Mouse (Mus musculus) ES-E14 (cell line): ENCODE measurements at regions not wholly inside any gene's neighbourhood (a gene's known extent, or its start where the extent isn't known, plus 50 kb on each side); places are given as distances from the start of the nearest gene placed in this dataset.

Source experiments
- DNase-seq: peaks from one replicate; pipeline ENCODE4 v3.0.0-alpha.2; 2013; ENCODE audit warnings: low read depth, low spot score
- H3K27ac ChIP-seq: 2 replicates; pipeline ENCODE4 v1.5.1; 2012; ENCODE audit warnings: low read depth, mild to moderate bottlenecking, low read length, moderate library complexity, mixed read lengths; ENCODE audit not compliant: poor library complexity, insufficient read depth, severe bottlenecking
- H3K36me3 ChIP-seq: 2 replicates; pipeline ENCODE4 v1.6.1; 2012; ENCODE audit warnings: mild to moderate bottlenecking, low read length, moderate library complexity, mixed read lengths; ENCODE audit not compliant: control insufficient read depth, poor library complexity, insufficient read depth, severe bottlenecking
- H3K4me1 ChIP-seq, 2 experiments: fragments of 150-350 bp in 1 of 2; sonication (generic) in 1 of 2; 2 replicates each; pipeline ENCODE4 v1.6.1; 2012; ENCODE audit warnings: low read length in 2 of 2, mild to moderate bottlenecking in 1 of 2, mixed read lengths in 1 of 2; ENCODE audit not compliant: control insufficient read depth in 2 of 2, insufficient read depth in 2 of 2, poor library complexity in 1 of 2
- H3K4me3 ChIP-seq, 2 experiments: fragments of 150-350 bp in 1 of 2; sonication (generic) in 1 of 2; 2 replicates each; pipeline ENCODE4 v1.5.1; 2012; ENCODE audit warnings: low read length in 2 of 2, low read depth in 1 of 2, mild to moderate bottlenecking in 1 of 2, mixed read lengths in 1 of 2; ENCODE audit not compliant: insufficient read depth in 1 of 2, poor library complexity in 1 of 2, severe bottlenecking in 1 of 2
- H3K9ac ChIP-seq: 2 replicates; pipeline ENCODE4 v1.6.1; 2012; ENCODE audit warnings: low read depth, mild to moderate bottlenecking, low read length, mixed read lengths; ENCODE audit not compliant: poor library complexity, insufficient read depth, severe bottlenecking
- H3K9me3 ChIP-seq: fragments of 150-350 bp; sonication (generic); 2 replicates; pipeline ENCODE4 v1.6.1; 2012; ENCODE audit warnings: low read depth, mild to moderate bottlenecking, low read length; ENCODE audit not compliant: control insufficient read depth, insufficient read depth
- CHD2 ChIP-seq: IDR thresholded peaks from 2 replicates; pipeline ENCODE4 v1.6.1; 2014; ENCODE audit warnings: mild to moderate bottlenecking, low read depth, low read length, inconsistent platforms
- HCFC1 ChIP-seq: IDR thresholded peaks from 2 replicates; pipeline ENCODE4 v1.6.1; 2012; ENCODE audit warnings: low read length, inconsistent platforms, borderline replicate concordance; ENCODE audit not compliant: insufficient read depth
- MAFK ChIP-seq: IDR thresholded peaks from 2 replicates; pipeline ENCODE4 v1.6.1; 2014; ENCODE audit warnings: mild to moderate bottlenecking, low read depth, low read length, inconsistent platforms; ENCODE audit not compliant: insufficient read depth
- ZC3H11A ChIP-seq: IDR thresholded peaks from 2 replicates; pipeline ENCODE4 v1.6.1; 2012; ENCODE audit warnings: low read depth, mild to moderate bottlenecking, inconsistent platforms, low read length, borderline replicate concordance
- ZNF384 ChIP-seq: IDR thresholded peaks from 2 replicates; pipeline ENCODE4 v1.6.1; 2012; ENCODE audit warnings: low read depth, low read length, inconsistent platforms
- in situ Hi-C, 2 experiments: fragments of 600-800 bp; cut with MboI; formaldehyde crosslinking; loops; one replicate each; pipeline ENCODE4 v1.15.1; 2025; ENCODE audit warnings: low sequenced_read_pairs in 2 of 2, inconsistent platforms in 1 of 2; ENCODE audit not compliant: unreplicated experiment in 2 of 2

GRCm38 (mm10) chr4:31642593-31643290 is 321.2 kb upstream of the Map3k7 start:
- TF ChIP-seq MAFK (no peak), ZC3H11A (no peak), HCFC1 (no peak), ZNF384 (no peak), CHD2 (no peak)
- DNase-seq = no peak
- Histone ChIP-seq H3K27ac (no peak overlapping the region), H3K9me3 (no peaks in the 10 kb centered on the region), H3K9ac (no peak overlapping the region), H3K36me3 (peaks cover 1% of the 10 kb centered on the region; the same call in 1 of the 2 replicates), H3K4me1 (no peaks in the 10 kb centered on the region), H3K4me3 (no peak overlapping the region)
- in situ Hi-C loops = no loop called here

- Histone ChIP-seq H3K4me3 (no peak overlapping the region), H3K36me3 (no peaks in the 10 kb centered on the region), H3K4me1 (no peaks in the 10 kb centered on the region), H3K27ac (no peak overlapping the region), H3K9ac (no peak overlapping the region), H3K9me3 (no peaks in the 10 kb centered on the region)
- DNase-seq = no peak
- in situ Hi-C loops = no loop called here
- TF ChIP-seq MAFK = no peak
- peak; percentile 90 for TF ChIP-seq ZNF384
Measured at GRCm38 (mm10) chr4:31648631-31649368, 315.1 kb upstream of the Map3k7 start.

- Histone ChIP-seq H3K9ac (no peak overlapping the region), H3K4me1 (peaks cover 0 to 2% of the 10 kb centered on the region in 2 experiments; a peak in 1 of 4 replicates), H3K36me3 (no peaks in the 10 kb centered on the region), H3K27ac (no peak overlapping the region), H3K4me3 (no peak overlapping the region), H3K9me3 (no peaks in the 10 kb centered on the region)
- in situ Hi-C loops = no loop called here
- no peak for TF ChIP-seq MAFK
- no peak for TF ChIP-seq CHD2
- TF ChIP-seq ZNF384 = no peak
- no peak for TF ChIP-seq HCFC1
- no peak for TF ChIP-seq ZC3H11A
- DNase-seq = no peak
Measured at GRCm38 (mm10) chr4:31655364-31656106, 308.4 kb upstream of the Map3k7 start.

GRCm38 (mm10) chr4:31656111-31656510 is 307.8 kb upstream of the Map3k7 start:
- TF ChIP-seq ZNF384 = no peak
- no peak for TF ChIP-seq HCFC1
- no peak for TF ChIP-seq CHD2
- no peak for TF ChIP-seq MAFK
- TF ChIP-seq ZC3H11A = no peak
- no peak for DNase-seq
- Histone ChIP-seq H3K9ac (no peak overlapping the region), H3K36me3 (no peaks in the 10 kb centered on the region), H3K9me3 (no peaks in the 10 kb centered on the region), H3K27ac (no peak overlapping the region), H3K4me1 (peaks cover 0 to 4% of the 10 kb centered on the region in 2 experiments; a peak in 1 of 4 replicates), H3K4me3 (no peak overlapping the region)
- in situ Hi-C loops = no loop called here
